Mouse (Mus musculus) cerebellum, postnatal 36 days (tissue): ENCODE results near the gene Spcs2.
A peak's percentile ranks its signal among the peaks of the same experiment; 100 is the strongest.
"Not testable (repeated sequence)": the region's sequence is repeated elsewhere in the genome, so short reads cannot be mapped to it uniquely, and the experiment has no call there.

ENCODE experiments used
- DNase-seq, 2 experiments: peaks; one replicate each; pipeline ENCODE4 v3.0.0; 2021 to 2022; ENCODE audit warnings: mixed read lengths in 2 of 2

Spcs2 gene

DNA sequence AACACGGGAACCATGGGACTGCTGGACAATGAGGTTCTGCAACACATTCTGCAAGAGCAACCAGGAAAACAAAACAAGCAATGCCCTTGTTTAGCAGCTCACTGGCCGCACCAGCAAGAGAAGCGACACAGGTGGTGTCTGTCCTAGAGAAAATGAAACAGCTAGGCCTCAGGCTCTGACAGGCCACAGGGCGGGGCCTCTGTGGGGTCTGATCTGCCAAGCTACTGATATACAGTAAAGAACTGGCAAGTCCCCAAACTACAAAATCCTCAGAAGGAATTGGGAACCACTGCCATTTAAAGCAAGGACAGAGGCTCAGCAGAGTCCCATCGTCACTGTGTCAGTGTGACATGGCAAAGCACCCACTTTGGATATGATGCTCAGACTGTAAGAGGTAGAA lies 40.8 kb downstream of the Spcs2 start:
- no peak for DNase-seq

DNA sequence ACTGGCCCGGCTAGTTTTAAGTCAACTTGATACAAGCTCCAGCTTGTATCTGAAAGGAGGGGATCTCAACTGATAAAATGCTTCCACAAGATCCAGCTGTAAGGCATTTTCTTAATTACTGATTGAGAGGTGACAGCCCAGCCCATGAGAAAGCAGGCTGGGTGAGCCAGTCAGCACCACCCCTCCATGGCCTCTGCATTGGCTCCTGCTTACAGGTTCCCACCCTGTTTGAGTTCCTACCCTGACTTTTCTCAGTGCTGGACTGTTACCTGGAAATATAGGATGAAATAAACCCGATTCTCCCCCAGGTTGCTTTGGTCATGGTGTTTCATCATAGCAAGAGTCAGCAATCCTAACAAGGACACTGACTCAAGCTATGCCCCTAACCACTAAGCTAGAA lies 41.3 kb downstream of the Spcs2 start:
- no peak for DNase-seq

DNA sequence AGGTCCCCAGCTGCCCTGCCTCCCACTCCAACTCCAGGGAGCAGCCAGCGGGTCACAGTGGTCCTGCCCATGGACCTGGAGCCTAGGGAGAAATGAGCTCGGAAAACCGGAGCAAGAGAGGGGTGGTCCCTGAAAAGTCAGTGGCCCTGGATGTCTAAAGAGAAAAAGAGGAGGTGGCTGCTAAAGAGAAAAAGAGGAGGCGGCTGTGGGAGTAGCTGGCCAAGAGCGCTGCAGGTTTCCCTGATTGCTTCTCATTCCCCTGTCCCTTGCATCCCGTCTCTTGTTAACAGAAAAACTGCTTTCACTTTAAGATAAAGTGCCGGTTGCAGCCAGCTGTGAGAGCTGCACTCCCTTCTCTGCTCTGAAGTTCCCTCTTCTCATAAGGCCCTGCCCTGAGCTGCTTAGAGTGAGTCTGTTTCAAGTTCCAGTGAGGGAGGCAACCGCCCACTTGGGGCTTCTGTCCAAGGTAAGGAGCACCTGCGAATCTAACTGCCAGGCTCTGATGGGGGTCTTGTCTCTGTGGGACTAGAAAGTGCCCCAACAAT lies 45.0 kb downstream of the Spcs2 start:
- not testable (repeated sequence) for DNase-seq

DNA sequence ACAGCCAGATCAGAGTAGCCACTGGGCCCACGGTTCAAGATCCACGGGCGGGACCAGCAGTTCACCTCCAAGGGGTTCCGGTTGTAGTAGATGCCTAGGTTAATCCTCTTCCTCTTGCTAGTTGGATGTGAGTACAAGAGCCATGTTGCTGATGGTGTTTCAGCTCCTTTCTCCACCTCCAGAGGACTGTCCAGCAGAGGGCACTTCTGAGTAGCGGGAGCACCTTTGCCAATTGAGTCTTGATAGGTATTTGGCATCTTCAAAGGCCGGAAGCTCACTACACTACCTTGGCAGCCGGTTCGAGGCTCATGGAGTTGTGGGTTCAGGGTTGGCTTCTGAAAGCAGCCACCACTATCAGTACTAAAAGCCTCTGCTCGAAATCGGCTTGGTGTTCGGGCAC lies 49.9 kb downstream of the Spcs2 start:
- peak in 1 of 2 experiments; percentile 12 for DNase-seq

DNA sequence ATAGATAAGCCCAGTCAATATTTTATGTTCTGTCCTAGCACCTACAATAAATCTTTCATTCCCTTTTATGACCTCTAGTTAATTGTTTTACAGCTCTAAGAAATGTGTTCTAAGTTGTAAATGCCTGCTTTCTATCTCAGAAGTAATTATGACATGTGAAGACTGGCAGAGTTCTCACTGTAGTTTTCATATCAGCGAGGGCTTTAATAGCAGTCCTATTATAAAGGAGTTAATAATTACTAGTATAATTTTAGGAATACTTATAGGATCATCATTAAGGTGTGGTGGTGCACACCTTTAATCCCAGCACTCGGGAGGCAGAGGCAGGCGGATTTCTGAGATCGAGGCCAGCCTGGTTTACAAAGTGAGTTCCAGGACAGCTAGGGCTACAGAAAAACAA lies 51.6 kb downstream of the Spcs2 start:
- DNase-seq, result no peak

DNA sequence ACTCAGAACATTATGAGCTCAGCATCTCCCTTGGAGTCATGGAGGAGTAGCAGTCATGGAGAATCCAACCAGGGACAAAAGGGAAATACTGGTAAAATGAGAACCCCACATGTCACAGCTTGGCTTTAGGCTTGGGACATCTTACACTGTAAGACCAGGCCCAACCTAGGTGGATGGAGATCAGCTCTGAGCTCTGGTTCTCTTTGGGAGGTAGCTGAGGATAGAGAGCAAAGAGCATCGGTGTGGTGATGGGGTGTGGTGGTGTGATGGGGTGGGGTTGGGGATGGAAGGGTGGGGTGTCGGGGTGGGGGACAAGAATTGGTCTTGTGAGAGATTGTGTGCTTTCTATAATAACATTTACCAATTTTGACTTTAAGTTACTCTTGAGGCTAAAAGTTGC lies 52.4 kb downstream of the Spcs2 start:
- DNase-seq, result no peak

DNA sequence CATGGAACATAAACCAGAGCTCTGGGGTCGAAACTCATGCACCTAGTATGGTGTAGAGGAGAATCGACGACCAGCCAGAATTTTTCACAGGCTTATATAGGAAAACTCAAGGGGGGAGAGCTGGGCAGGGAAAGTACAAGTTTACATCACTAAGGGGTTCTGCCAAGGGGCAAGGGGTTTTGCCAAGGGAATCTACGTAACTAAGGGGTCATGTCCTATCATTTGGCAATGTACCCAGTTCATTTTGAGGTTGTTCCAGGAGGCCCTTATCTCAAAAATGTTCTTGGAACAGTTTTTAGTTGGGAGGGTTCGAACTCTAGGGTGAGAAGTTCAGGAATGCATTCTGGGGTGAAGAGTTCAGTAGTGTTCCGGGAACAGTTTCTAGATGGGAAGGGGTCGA lies 56.2 kb downstream of the Spcs2 start:
- DNase-seq, result not testable (repeated sequence)

DNA sequence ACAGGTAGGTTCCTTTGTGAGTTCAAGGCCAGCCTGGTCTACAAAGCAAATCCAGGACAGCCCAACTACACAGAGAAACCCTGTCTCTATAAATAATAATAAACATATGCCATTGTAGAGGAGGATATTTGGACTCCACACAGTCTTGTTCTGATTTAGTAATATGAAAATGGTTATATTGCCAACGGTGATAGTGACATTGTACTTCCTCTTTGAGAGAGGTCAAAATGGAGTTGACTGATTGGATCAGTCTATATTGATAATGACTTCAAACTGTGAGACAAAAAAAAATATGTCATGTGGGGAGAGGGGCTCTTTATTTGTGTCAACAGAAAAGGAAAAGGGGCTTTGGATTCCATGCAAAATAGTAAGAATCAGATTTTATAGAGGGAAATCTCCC lies 57.9 kb downstream of the Spcs2 start:
- no peak for DNase-seq

DNA sequence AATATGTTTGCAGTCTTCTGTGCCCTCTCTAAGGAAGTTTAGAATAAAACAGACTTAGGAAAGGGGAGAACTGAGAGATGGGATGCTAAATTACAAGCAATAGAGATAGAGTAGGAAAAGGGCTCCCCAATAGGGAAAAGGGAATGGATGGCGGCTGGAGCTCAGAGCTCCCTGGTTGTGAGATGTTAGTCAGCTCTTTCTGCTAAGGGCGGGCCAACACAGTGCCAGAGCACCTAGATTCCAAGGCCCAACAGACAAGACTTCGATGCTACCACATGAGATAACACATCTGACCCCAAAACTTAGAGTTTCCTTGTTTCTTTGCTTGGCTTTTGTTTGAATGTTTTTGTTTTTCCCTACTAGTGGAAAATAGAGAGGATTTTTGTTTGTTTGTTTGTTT lies 59.2 kb downstream of the Spcs2 start:
- DNase-seq, result not testable (repeated sequence)

DNA sequence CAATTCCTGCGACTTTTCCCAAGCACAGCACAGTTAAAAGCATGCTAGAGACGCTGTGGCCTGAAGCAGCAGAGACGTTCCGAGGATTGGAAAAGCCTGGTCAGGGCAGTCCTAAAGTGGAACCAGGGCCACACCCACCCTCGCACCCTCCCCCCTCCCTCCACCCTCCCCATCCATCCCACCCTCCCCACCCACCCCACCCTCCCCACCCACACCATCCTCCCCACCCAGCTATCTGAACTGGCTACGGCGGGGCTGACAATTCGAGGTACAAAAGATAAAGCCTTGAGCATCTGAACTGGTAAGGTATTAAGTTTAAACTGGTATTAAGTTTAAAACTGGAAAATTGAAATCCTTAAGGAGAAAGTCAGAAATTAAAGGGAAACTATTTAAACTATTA lies 59.7 kb downstream of the Spcs2 start:
- DNase-seq, result no peak

DNA sequence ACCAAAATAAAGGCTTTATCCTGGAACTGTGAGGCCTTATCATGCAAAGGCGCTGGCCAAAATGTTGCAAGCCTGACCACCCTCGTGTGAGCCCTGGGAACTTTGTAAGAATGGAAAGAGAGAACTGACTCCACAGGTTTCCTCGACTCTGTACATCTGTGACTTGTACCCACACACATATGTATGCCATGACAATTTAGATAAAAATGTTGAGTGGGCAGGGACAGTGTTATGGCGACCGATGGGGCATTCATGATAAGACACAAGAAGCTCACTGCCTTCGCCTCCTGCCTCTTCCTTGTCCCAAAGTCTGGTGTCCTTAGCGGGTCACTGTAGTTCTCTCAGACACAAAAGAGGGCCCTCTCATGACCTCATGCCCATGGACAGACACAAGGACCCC lies 64.1 kb downstream of the Spcs2 start:
- DNase-seq, result no peak

DNA sequence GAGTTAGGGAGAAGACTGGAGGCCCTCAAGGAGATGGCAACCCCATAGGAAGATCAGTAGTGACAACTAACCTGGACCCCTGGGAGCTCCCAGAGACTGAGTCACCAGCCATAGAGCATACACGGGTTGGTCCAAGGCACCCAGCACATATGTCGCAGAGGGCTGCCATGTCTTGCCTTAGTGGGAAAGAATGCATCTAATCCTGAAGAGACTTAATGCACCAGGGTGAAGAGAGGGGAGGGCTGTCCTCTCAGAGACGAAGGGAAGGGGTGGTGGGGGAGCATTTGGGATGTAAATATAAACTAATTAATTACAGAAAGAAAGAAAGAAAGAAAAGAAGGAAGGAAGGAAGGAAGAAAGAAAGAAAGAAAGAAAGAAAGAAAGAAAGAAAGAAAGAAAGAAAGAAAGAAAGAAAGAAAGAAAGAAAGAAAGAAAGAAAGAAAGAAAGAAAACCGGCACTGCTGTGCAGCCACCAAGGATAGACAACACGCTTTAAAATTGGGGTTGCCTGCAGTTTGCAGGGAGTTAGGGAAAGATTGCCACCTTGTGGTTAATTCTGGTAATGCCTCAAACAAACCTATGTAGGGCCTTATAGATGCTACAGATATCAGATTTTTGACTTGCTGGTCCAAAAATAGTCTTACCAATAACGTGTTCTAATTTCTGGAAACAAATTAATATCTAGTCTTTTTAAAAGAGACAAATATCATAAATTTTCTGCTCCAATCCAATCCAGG lies 65.2 kb downstream of the Spcs2 start:
- peak; percentile 23 to 77 for DNase-seq

DNA sequence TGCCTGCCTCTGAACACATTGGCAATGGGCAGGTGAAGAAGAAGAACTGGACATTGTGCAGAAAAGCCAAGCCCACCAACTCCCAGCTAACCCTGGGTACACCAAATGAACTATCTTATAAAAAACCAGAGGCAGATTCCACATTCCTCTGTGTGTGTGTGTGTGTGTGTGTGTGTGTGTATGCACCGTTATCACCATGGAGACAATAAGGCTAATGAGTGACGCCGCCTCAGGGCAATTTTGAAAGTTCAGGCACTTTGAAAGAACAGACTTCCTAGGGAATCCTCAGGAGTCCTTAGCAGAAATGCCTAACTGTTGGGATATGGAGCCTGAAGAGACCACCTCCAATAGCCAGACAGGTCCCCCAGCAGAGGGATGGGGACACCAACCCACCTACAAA lies 66.0 kb downstream of the Spcs2 start:
- DNase-seq, result no peak

DNA sequence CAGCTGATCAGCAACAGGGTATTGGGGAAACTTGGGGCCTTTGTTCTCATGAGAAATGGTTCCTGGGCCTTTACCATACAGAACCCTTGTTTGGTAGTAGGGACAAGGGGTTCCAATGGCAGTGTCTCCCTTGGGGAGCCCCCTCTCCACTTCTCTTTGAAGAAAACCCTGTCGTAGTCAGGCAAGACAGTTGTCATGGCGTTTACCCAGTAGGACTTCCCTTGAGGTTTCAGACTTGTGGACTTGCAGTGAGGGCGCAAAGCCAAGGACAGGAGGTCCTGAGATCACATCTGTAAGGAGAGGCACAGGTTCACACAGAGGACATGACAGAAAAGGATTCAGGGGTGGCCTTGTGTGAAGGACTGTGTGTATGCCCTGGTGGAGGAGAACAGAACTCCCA lies 66.8 kb downstream of the Spcs2 start:
- no peak for DNase-seq

DNA sequence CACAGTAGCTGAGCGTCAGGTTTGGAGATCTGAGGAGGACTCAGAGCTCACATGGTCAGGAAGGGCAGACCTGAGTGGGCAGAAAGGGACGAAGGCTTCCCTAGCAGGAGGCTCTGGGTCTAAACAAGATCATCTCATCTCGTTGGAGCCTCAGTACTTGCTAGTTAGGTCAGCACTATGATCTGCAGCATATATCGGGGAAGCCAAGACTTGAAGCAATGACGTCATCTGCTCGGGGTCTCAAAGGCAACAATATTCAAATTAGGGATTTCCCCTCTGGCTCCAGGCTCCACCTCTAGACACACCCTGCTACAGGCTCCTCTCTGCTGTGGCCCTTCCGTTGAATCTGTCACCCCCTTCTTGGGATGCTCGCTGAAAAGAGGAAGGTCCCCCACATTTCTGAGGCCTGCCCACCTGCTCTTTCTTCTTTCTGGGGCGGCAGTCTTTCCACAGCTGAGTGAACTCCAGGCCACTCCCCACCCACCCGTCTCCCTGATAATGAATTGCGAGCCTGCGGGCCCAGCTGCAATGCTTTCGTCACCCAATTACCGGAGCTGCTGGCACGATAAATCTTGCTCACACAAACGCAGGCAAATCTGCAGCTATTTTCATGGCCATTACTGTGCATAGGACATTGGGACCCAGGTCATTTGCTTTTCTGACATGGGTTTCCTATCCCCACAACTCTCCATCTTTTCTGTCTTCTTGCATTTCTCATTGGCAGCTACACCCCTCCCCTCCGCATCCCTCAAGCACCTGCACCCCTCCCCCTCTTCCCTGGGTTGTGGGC lies 67.9 kb downstream of the Spcs2 start:
- no peak for DNase-seq

DNA sequence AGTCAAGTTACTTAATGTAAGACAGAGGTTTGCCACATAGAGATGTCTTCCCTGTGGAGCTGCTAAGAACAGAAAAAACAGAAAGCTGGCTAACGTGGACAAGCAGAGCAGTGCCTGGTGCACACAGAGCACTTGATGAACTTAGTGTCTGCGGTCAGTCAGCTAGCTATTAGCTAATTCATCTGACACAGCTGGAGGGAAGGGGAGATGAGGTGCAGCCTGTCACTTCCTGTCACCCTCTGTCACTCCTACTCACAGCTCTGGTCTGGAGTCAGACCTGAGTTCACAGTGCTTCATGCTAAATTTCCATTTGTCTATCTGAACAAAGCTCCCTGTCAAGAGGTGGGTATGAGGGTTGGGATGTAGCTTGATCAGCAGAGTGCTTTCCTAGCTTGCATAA lies 69.2 kb downstream of the Spcs2 start:
- no peak for DNase-seq

DNA sequence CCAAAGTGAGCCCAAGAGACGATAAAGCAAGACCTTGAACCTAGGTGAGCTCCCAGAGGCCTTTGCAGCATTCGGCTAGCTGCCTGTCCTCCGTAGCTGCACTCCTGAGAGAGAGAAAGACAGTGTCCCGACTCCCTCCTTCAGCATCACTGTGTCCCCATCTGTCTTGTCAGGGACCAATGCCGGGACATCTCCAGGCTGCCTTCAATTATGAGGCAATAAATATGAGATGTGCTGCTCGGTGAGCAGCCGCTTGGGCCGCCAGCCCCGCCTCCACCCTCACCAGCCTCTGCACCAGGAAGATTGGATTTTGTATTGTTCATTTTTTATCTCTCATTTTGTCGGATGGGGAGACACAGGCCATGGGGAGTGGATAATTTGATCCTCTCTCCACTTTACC lies 72.4 kb downstream of the Spcs2 start:
- DNase-seq, result no peak

DNA sequence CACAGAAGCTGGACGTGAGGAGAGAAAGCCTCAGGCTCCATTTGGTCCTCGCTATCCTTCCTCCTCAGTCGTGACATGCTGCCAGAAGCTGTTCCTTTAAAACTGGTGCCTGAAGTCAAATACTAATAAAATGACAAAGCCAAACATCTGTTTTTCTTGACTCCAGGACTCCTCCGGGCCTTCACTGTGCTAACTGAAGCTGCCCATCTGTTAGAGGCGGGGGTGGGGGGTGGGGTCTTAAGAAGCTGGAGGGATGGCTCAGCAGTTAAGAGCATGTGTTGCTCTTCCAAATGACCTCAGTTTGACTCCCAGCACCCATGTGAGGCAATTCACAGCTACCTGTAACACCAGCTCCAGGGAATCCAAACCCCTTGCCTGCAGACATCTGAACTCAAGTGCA lies 74.7 kb downstream of the Spcs2 start:
- no peak for DNase-seq

DNA sequence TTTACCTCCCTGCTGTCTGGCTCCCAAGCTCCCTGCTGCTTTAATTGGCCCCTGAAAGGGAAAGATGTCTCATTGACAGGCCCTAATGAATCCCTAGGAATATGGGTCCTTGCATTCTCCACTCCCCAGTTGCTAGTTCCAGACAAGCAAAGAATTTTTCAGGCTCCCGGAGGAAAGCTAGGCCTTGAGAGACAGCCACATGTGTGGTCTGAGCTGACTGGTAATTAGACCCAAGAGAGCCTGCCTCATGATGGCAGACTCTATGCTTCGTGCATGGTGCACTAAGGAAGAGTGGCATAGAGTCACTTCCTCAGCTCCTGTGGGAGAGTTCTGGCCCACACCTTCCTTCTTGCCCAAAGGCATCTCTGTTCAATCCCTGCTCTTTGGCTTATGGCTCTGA lies 75.3 kb downstream of the Spcs2 start:
- no peak for DNase-seq
